Mouse (Mus musculus) heart, adult 8-10 months (tissue): Measurements from ENCODE around the gene Sema4c. TPM values are rescaled to one million over a fixed set of nuclear protein-coding genes. Genes with fewer than 3 reads are reported as not detected.
A peak's percentile ranks its signal among the peaks of the same experiment; 100 is the strongest.

Source experiments
- DNase-seq: peaks from one replicate; pipeline ENCODE4 v3.0.0; 2022; ENCODE audit warnings: low spot score
- total RNA-seq, 4 experiments: library from RNA; stranded (reverse); gene quantifications; 2 replicates each; pipeline ENCODE4 v1.2.4; 2022

The Sema4c gene
- total RNA-seq = 10 to 100 TPM; 10.8 to 13.4 (median 11.2) TPM

DNA sequence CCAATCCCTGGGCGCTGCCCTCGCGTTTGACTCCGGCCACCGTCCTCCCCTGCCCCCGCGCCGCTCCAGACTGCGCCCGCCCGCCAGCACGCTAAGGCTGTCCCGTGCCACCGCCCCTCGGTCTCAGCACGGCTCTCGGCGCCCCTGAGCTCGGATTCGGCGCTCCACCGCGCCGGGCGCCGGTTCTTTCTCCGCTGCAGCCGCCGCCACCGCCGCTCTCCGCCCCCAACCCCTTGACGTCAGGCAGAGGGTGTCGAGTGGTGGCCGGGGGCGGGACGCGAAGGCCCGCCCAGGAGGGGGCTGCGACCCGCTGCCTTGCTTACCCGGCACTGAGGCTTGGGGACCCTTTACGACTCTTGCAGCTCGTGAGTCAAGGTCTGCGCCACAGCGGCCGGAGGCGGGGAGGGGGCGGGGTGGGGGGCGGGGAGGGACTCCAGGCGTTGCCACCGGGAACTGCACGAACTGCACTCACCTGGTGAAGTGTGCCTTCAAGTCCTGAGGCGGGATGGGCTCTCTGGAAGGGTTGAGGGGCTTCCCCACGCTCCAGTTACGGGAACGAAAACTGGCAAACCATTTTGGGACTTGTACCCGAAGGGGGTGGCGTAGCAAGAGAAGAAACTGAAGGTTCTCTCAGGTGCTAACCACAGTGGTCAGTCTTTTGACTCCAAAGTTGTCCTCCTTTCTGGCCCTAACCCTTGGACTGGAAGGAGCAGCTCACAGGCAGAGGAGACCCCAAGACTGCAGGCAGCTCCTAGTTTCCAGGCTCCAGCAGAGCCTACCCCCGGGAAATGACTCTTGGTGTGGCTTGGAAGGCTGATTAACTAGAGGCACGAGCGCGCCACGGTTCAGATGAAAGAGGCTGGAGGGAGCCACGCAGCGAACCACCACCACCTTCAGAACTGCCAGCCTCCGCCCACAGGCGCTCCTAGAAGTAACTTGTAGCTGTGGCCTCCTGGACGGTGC lies at the start of gene Sema4c:
Gene Sema4c (minus strand): TSS at position 319 of the 963 bp plus-strand sequence.
- DNase-seq = no peak

DNA sequence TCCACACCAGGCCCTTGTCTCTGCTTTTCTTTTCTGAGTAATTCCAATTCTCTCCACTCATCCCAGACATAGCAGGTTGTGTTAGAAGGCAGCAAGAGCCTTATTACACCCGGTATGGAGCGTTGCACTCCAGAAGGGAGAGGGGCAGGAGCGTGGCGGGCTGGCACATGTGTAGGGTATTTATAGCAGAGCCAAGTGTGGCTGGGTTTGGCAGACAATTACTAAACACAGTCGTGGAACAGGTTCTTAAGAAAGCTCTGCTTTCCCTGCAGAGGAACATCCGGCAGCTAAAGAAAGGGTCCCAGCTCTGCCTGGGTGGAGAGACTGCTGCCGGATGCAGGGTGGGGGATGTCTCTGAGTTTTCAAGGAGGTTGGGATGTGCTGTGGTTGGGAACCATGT lies 48.8 kb upstream of the Sema4c start:
- DNase-seq = no peak

- no peak for DNase-seq
Measured at GRCm38 (mm10) chr1:36604254-36605156, 46.4 kb upstream of the Sema4c start.

GRCm38 (mm10) chr1:36603361-36603760 lies 45.2 kb upstream of the Sema4c start:
- peak; percentile 63 for DNase-seq

DNA sequence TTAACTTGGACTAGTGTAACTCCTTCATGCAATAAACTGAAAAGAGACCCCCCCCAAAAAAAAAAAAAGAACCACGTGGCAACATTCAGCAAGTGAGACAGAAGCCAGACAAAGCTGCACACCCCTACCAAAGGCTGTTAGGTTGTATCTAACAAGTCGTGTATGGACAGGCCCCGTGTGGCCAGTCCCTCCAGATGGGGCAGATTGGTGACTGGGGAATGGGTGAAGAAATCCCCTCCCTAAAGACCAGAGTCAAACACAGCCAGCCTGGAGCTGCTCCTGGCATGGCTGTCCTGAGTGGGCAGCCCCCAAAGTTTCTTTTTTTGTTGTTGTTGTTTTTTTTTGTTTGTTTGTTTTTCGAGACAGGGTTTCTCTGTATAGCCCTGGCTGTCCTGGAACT lies 44.1 kb upstream of the Sema4c start:
- DNase-seq = no peak

GRCm38 (mm10) chr1:36598411-36598810 lies 40.3 kb upstream of the Sema4c start:
- no peak for DNase-seq

DNA sequence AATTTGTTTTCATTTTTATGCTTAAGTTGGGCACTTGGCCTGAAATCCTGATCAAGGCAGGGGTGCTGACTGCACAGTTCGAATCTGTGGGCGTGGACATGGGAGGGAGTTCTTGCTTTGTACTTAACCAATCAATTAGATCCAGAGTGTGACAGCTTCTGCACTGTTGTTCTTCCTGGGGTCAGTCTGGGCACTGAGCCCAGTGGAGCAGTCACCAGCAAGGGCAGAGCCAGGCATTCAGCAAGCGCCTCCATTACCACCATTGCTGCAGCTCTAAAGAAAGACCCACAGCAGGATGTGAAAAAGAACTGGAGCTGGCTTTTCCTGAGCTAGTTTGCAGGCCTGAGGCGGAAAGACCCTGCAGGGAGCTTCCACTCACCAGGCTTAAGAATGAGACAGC lies 38.0 kb upstream of the Sema4c start:
- no peak for DNase-seq

GRCm38 (mm10) chr1:36595167-36595931 lies 37.2 kb upstream of the Sema4c start:
- no peak for DNase-seq

DNA sequence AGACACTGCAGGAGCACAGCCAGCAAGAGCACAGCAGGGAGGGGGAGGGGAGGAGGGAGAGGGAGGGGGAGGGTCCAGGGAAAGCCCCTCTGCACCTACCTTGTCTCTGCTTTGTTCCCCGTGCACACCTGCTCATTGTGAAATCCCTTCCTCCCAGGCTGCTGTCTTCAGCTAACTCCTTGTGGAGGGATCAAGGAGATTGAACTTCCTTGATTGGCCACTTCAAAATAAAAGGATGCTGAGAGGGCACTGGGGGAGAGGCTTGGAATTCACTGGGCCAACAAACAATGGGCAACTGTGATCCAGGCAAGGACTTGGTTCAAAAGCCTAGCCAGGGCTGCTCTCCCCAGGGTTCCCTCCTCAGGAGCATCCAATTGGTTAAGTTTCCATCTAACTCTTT lies 35.0 kb upstream of the Sema4c start:
- no peak for DNase-seq

GRCm38 (mm10) chr1:36591408-36591807 lies 33.3 kb upstream of the Sema4c start:
- DNase-seq = no peak

DNA sequence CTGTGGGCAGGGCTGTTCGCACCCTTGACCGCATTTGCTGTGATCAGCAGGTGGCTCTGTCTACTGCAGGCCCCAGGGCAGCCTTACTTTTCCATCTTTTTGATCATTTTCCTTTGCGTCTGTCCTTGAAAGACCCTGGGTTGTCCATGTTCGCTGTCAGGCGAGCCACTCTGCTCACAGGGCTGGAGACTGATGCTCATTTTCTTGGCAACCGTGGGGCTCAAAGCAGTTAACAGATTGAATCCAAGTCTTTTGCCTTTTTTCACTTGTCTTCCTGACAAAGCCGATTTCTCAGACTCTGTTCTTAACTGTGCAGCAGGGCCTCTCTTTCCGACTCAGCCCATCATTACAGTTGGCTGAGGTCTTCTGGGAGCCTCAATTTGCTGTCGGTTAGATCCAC lies 32.5 kb upstream of the Sema4c start:
- DNase-seq = no peak

- DNase-seq = peak; percentile 86
Measured at GRCm38 (mm10) chr1:36589486-36589885, 31.3 kb upstream of the Sema4c start.

- DNase-seq = peak; percentile 57
Measured at GRCm38 (mm10) chr1:36588476-36589450, 30.6 kb upstream of the Sema4c start.

GRCm38 (mm10) chr1:36587860-36588259 lies 29.7 kb upstream of the Sema4c start:
- no peak for DNase-seq

GRCm38 (mm10) chr1:36586288-36586687 lies 28.1 kb upstream of the Sema4c start:
- DNase-seq = no peak

- DNase-seq = no peak
Measured at GRCm38 (mm10) chr1:36583408-36584116, 25.4 kb upstream of the Sema4c start.

DNA sequence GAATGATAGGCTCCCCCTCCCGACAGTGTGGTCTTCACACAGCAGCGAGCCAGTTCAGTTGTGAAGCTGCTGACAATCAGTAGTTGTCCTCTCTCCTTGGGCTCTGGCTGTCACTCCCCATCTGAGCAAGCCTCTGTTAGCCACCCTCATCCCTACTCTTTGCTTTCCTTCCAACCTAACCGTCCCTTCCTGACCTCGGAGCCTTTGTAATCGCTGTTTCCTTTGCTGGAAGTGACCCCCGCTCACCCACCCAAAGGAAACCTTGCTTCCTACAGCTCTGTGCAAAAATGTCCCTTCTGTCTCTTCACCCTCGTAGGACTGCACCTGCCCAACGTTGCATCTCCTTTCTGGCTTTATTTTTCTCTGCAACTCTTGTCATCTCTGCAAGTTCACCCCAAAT lies 24.1 kb upstream of the Sema4c start:
- no peak for DNase-seq

DNA sequence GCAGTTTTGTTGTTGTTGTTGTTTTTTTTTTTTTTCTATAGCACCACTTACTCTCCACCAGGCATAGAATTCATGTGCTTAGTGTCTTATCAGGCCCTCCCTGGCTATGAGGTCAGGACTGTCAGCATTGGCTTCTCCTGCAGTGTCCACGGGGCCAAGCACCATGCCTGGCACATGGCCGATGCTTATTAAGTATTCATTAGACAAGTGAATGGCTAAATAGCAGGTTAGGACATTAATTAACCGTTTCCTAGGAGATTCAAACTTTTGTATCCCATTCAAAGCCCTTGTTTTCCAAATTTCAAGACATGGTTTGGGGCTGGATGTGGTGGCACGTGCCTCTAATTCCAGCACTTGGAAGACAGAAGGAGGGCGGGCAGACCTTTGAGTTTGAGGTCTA lies 23.1 kb upstream of the Sema4c start:
- DNase-seq = no peak

GRCm38 (mm10) chr1:36580384-36581207 lies 22.4 kb upstream of the Sema4c start:
- DNase-seq = no peak
